Mouse (Mus musculus) adrenal gland, postnatal 4 days (tissue): ENCODE measurements around the gene Prnp. TPM values are rescaled to one million over a fixed set of nuclear protein-coding genes. Genes with fewer than 3 reads are reported as not detected.

Source experiments
- DNase-seq, 2 experiments: peaks; one replicate each; pipeline ENCODE4 v3.0.0; 2021 to 2022; ENCODE audit warnings: low spot score in 2 of 2, mixed read lengths in 2 of 2
- total RNA-seq, 2 experiments: library from RNA; stranded (reverse); gene quantifications; 2 replicates each; pipeline ENCODE4 v1.2.3; 2021

The Prnp gene
- total RNA-seq, 2 experiments from 2014 or later = 69.2 to 71.6 TPM

DNA sequence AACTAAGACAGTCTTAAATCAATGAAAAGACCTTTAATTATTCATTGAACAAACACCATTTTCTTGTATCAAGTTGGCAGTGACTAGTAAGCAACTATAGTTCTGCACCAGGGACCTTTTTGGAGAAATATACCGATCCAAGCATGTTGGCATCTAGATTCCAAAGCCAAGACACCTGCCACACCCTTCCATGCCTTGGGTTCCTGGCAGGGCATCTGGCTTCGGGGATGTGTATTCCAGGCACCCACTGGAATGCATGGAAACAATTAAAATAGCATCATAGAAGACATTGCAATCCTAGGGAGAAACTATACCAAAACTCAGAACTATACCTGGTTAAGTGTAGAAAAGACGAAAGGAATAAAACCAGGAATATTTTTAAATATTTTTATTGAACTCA lies 3.5 kb upstream of the Prnp start:
- no peak for DNase-seq

- DNase-seq = no peak
Measured at GRCm38 (mm10) chr2:131906846-131907245, 2.9 kb upstream of the Prnp start.

DNA sequence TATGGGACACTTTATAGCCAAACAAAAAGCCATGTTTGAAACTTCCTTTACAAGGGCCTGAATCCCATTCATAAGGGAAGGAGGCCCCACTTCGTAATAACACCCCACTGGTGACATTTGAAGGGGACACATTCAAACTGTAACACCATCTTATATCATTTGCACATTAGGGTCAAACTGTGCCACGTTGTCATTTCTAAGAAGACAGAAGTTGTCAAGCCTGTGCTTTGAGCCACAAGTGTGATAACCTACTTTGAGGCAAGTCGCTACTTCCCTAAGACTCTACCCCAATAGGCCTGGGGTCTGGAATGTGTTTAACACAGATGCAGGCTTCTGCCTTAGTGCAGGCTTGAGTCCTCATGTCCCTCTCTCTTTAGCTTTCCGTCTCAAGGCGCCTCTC lies 2.4 kb upstream of the Prnp start:
- no peak for DNase-seq

DNA sequence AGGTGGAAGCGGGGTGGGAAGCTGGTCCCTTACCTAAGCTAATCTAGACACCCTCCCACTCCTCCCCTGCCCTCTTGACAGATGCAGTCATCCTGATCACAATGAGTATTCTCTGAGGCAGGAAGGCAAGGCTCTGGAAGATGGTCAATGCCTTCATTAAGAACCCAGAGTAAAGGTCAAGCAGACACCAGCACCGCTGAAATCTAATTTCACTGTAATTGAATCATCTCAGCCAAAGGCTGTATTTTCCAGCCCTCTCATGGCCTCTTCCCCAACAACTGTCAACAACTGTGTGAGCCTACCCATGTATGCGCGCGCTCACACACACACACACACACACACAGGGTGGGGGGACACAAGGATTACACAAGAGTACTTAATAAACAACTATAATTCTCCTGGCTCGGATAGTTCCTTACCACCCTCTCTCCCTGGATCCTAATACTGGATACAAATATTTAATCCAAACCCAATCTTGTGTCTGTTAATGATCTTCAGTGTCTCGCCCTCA lies 1.3 kb upstream of the Prnp start:
- DNase-seq = no peak

DNA sequence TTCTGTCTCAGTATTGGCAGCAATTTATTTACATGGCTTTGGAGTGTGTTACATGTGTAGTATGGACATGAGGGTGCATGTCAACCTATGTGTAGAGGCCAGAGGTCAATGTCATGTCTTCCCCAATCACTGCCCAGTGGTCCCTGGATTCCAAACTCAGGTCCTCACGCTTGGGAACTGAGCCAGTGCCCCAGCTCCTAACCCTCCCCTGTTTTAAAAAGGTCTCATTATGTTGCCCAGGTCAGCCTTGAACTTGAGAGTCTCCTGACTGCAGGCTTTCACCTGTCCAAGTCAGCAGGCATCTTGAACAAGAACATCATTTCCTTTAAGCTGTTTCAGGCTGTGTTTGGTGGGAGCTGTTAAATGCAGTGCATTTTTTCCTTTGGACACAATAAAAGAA lies 822 bp upstream of the Prnp start:
- no peak for DNase-seq

GRCm38 (mm10) chr2:131910847-131911246 lies 1.1 kb downstream of the Prnp start:
- no peak for DNase-seq

DNA sequence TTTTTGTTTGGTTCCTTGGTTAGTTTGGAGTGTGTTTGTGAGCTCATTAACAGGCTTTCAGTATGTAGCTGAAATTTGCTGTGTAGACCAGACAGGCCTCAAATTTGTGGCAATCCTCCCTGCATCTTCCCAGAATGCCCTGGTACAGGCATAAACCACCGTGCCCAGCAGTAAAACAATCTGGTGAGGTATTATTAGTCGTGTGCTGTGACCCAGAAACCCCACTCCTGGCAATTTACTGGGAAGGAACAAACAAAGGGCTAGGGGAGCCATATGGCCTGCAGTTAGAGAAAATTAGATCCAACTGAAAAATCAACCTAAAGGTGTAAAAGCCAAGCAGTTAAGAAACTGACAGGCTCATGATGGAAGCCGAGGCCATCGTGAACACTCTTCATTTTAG lies 1.6 kb downstream of the Prnp start:
- DNase-seq = no peak

- DNase-seq = no peak
Measured at GRCm38 (mm10) chr2:131912526-131913258, 3.0 kb downstream of the Prnp start.

DNA sequence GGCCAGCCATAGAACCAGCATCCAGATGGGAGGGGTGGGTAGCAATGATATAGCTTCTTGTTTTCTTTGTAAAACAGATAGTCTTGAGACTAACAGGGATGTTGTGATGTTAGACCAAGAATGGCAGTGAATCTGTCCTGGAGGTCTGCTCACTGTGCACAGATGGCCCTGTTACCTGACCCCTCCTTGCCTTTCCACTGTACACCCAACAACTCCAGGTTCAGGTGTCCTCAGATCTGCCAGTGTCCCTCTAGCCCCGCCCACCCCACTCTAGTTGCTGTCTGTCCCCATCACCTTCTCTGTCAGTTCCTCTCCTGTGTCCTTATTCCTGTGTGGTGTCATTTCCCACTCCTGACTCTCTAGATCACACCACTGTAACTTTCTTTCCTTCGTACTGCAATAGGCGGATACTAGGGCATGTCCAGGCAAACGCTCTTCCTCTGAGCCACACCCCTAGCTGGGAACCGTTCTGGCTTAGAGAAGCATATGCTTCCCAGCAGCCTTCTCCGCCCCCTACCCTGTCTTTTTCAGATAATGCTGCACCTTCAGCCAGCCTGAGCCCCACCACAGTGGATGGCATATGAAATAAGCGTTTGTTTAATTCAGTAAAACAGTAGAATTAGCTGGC lies 22.7 kb downstream of the Prnp start:
- DNase-seq = no peak

DNA sequence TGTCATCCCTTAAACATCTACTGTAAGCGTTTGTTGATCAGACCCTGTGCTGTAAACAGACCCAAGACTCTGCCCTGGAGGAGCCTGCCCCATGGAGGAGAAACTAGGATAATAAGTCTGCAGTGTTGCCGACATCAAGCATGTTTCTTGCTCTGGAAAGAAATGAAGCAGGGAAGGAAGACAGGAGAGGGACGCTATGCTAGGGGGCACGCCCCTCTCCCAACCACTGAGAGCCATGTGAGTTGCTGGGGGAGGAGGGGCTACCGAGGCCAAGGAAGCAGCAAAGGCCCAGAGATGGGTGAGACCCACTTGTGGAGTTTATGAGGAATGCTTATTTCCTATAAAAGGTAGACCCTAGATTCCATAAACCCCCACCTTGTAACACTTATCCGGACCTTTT lies 23.3 kb downstream of the Prnp start:
- DNase-seq = no peak

DNA sequence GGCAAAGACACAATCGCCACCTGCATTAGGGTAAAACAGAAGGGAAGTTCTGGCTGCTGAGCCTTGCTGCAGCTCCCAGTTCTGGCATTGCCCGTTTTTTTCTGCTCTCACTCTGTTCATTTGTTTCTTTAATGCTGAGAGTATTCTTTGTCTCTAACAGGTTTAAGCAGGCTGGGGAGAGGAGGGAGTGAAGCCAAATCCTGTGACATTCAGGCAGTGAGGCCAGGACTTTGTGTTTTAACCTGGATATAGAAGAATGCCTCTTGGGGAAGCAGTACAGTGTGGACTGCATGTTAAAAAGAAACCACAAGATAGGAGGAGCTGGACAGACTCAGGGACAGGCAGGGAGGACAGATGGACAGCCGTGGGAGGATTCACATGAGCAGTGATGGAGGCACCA lies 23.9 kb downstream of the Prnp start:
- no peak for DNase-seq

GRCm38 (mm10) chr2:131934243-131934642 lies 24.5 kb downstream of the Prnp start:
- DNase-seq = no peak

GRCm38 (mm10) chr2:131935390-131936105 lies 25.8 kb downstream of the Prnp start:
- DNase-seq = no peak

DNA sequence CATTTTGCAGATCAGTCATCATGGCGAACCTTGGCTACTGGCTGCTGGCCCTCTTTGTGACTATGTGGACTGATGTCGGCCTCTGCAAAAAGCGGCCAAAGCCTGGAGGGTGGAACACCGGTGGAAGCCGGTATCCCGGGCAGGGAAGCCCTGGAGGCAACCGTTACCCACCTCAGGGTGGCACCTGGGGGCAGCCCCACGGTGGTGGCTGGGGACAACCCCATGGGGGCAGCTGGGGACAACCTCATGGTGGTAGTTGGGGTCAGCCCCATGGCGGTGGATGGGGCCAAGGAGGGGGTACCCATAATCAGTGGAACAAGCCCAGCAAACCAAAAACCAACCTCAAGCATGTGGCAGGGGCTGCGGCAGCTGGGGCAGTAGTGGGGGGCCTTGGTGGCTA lies 26.7 kb downstream of the Prnp start:
- DNase-seq = no peak

DNA sequence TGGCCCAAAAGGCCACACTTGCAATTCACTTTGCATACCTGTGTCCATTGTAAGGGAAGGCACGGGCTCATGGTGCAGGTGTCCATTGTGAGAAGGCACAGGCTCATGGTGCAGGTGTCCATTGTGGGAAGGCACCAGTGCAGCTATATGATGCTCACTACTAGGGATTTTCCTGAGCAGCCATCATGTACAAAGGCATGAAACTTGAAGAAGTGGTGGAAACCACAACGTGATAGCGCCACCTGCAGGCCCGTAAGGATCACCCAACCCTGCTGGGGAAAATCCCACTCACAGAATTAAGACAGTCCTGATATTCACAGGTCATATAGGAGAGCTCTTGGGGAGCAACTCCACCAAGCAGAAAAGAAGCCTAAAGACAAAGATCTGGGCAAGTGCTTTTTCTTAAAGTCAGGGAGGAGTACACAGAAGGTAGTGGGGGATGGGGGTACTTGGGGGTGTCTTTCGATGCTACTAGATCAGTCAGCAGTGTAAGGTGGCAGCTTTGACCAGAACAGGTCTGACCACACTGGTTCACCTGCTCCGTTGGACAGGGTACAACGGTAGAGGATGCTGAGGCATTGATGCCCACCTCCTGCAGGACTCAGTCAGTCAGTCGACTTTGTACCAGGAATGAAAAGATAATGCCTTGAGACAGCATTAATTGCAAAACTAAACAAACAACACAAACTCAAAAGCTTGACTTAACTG lies 29.8 kb downstream of the Prnp start:
- no peak for DNase-seq

DNA sequence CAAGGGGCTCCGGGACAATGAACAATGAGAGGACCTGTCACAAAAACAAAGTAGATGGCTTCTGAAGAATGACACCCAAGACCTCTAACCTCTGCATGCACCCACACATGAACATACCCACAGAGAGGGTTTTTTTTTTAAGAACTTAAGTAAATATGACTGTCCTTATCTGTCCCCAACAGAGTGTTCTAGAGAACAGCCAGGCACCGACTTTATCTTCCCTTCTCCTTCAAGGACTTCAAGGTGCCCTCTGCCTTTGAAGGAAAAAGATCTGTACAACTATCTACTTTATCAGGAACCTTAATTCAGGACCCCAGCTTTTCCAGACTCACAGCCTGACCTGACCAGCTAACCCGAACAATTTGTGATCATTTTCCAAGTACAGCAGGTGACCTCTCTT lies 30.8 kb downstream of the Prnp start:
- no peak for DNase-seq

DNA sequence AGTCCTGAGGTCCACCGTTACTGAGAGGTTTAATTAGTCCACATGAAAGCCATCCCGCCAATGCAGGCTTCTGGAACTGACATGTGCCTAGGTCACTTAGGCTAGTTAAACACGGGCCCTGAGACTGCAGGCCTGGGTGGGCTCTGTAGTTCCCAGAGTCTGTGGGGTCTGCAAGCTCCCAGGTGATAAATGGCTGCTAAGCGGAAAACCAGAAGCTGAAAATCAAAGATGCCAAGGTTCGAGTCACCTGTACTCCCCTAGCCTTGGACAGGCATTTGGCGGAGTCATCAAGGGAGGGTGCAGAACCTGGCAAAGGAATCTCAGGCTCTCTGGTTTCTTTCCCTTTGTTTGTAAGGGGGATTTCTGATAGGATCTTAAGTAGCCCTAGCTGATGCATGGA lies 31.8 kb downstream of the Prnp start:
- DNase-seq = no peak

GRCm38 (mm10) chr2:131944370-131944769 lies 34.6 kb downstream of the Prnp start:
- no peak for DNase-seq

- DNase-seq = no peak
Measured at GRCm38 (mm10) chr2:131945225-131945624, 35.5 kb downstream of the Prnp start.

- DNase-seq = no peak
Measured at GRCm38 (mm10) chr2:131945765-131946164, 36.0 kb downstream of the Prnp start.

- DNase-seq = no peak
Measured at GRCm38 (mm10) chr2:131946351-131946750, 36.6 kb downstream of the Prnp start.

DNA sequence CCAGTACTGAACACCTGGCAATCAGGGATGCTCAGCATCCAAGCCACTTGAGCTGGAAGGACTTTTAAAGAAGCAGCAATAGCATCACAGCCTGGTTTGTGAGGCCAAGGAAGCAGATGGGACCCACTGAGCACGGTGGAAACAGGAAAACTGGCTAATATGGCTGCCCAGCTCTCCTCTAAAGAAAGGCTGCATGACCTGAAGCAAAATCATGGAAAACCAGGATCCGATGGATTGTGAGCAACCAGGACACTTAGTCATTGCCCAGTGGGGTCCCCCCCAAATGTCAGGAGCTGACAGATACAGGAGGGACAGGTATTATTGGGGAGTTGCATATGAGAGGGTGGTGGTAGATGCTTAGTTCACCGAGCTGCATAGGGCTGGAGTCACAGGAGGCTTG lies 38.4 kb downstream of the Prnp start:
- DNase-seq = no peak
